Mouse (Mus musculus) spleen, postnatal 36 days (tissue): ENCODE results near the gene Add3.
A peak's percentile ranks its signal among the peaks of the same experiment; 100 is the strongest.

Experiments
- DNase-seq, 2 experiments: peaks; one replicate each; pipeline ENCODE4 v3.0.0; 2022; ENCODE audit warnings: low spot score in 2 of 2, mixed read lengths in 1 of 2

The Add3 gene

DNA sequence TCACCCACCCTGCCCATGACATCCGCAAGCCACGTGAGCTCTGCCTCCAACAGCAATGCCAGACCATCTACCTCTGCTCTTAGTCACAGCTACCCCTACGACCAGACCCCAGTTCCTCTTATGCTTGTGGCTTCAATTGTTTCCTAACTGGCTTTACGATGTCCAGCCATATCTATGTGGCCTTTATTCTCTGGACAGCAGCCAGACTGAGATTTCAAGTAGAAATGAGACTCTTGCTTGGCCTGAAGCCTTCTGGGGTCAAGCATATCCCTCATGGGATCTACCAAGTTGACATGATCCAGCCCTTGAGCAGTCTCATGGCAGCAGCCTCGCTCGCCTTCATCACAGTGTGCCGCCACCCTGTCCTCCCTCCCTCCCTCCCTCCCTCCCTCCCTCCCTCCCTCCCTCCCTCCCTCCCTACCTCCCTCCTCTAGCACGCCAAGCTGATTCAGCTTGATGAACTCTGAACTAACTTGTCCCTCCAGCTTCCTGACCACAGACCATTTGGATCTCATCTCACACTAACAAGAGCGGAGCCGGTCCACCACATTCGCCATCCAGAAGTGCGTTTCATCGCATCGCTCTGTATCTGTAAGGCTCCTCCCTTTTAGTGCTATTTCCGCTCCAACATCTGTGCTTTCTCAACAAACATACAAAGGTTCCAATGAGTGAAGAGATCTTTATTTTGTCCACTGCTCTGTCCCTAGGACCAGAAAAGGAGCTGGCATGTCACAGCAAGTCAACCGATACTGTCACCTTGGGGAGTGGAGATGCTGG lies 9.7 kb upstream of the Add3 start:
- DNase-seq, result no peak

DNA sequence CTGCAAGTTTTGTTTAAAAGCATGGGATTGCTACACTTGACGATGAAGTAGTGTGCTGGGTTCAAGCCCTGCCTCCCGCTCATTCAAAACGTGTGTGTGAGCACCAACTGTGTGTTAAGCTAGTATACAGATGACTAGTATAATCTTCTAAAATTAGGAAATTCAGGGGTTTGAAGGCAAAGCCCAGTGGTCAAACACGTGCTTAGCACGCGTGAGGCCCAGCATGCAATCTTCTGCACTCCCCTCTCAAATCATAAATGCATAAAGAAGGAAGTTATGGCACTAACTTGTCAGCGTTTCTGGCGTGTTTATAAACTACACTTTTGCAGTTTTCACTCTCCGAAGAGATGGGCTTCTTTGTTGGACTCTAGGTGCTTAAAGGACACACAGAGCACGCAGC lies 7.8 kb upstream of the Add3 start:
- no peak for DNase-seq

DNA sequence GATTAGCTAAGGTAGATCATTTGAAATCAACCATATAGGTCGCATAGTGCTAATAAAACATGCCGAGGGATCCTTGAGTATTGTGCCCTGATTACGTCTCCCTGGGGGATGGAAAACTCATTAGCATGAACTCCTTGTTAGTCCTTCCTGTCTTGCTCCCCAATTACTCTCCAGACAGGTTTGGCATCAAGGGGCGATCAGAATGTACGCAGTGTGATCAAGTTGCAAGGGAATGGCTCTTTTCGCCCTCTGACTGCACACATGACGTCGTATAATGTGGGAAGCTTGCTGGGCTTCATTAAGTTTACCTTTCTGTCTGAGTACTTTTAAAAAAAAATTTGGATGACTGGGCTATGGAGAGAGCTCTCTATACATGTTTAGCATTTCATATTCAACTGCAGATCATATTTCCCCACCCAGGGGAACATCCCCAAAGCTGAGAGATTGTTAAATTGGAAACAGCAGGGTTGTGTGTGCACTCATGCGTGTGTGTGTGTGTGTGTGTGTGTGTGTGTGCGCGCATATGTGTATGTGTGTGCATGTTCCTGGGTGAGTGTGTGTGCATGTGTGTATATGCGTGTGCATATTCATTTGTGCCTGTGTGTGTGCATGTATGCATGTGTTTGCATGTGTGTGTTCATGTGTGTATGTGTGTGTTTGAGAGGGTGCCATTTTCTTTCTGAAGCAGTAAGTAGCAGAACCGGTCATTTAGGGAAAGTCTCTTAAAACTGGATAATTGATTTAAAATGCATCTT lies 3.7 kb upstream of the Add3 start:
- no peak for DNase-seq

DNA sequence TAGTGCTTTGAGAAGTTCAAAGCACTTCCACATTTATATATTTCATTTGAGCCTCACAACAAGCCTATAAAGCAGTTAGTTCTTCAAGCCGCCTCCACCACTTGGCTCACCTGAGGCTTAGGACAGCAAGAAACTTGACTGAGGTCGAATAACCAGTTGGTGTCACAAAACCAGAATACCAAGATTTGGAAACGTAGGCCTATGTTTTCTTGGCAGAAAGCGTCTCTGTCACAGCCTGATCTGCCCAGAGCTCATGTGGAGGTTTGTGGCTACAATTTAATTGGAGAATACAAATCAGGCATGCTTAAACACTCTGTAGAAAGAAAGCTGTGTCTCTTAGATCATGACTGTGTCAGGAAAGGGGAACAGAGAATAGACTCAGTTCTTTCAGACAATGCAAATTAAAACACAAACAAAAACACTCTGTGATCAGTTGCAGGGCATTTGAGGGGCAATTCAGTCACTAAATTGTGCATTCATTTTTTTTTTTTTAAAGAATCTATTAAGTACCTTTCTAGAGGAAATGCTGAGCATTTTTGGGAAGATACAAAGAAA lies 3.0 kb upstream of the Add3 start:
- DNase-seq, result peak in 1 of 2 experiments; percentile 16

DNA sequence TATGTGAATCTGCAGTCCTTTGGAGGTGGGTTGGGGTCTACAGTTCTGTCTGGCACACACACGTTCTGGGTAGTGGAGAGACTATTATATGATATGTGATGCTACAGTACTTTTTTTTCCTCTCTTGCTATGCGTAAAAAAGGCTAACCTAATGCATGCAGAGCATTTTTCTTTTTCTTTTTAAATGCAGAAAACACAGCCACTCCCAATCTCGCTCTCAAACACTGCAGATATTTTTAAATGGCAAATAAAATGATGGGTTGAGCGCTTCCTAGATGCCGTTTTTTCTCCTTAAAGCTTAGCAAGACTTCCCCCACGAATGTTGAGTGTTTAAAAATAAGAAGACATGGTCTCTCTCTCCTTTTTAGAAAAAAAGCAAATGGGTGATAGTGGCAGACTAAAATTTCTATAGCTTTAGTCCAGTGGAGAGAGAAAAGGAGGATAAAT lies 584 bp downstream of the Add3 start:
- DNase-seq, result no peak

DNA sequence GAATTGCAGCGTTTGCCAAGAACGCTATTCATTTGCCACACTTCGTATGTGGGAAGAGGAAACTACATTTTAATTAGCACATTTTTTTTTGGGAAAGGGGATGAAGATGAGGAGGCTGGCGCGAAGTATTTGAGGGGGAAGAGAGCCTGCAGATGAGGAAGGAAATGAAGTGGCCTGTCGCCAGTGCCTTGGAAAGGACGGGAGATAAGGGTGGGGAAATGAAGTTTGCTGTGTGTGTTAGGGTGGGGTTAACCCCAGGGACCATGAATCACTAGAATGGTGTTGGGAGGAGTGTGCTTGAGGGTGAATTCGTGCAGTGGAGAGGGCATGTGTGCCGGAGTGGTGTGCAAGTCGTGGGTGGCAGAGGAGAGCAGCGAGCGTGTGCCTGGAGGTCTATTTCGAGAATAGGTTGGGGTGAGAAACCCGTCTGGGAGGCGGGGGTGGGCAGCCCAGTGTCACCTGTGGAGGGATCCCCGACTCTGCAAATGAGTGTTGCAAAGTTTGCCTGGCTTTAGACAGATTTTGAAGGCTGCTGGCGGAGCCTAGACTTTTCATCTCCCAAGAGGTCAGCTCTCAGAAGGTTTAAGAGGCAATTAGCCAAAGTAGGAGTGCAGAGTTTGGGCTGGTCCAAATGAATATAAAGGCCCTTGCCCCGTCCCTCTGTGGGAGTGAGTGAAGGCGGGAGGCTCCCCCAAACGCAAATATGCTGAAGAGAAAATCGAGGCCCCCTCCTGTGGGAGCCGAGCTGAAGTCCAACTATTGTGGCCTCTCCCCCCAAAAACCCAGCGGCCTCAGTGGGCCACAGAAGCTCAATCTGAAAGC lies 1.2 kb downstream of the Add3 start:
- DNase-seq, result peak; percentile 62 to 64

DNA sequence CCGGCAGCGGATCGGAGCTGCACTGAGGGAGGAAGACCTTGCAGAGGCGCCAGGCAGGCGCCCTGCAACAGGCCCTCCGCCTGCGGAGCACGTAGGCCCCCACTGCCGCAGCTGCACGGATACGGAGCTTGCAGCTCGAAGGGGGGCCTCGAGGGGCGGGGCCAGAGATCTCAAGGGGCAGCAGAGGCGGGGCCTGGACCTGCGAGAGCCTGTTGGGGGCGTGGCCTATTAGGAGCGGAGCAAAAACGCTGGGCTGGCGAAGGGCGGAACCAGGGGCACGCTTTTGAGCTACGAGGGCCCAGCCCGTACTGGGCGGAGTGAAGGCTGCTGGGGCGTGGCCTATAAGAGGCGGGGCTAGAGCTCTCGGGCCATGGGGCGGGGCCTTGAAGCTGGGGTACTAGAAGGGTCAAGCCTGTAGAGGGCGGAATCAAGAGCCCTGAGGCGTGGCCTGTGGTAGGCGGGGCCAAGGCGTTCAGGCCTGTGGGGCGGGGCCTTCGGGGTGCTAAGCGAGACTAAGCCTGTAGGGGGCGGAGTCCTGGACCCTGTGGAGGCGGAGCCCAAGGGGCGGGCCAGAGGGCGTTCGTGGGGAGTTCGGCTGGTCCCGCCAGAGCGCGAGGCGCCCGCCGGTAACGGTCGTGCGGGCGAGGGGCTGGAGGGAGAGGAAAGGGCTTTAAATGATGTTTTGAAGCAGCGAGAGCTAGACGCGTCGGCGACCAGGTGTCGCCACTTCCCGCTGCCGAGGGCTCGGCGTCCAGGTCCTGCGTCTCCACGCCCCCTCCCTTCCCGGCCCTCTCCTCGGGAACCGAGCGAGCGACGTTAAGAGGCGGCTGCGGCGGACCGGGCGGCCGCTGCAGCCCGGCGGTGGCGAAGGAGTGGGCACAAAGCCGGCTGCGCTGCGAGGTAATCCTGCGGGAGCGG lies 2.2 kb downstream of the Add3 start:
- DNase-seq, result peak; percentile 100

DNA sequence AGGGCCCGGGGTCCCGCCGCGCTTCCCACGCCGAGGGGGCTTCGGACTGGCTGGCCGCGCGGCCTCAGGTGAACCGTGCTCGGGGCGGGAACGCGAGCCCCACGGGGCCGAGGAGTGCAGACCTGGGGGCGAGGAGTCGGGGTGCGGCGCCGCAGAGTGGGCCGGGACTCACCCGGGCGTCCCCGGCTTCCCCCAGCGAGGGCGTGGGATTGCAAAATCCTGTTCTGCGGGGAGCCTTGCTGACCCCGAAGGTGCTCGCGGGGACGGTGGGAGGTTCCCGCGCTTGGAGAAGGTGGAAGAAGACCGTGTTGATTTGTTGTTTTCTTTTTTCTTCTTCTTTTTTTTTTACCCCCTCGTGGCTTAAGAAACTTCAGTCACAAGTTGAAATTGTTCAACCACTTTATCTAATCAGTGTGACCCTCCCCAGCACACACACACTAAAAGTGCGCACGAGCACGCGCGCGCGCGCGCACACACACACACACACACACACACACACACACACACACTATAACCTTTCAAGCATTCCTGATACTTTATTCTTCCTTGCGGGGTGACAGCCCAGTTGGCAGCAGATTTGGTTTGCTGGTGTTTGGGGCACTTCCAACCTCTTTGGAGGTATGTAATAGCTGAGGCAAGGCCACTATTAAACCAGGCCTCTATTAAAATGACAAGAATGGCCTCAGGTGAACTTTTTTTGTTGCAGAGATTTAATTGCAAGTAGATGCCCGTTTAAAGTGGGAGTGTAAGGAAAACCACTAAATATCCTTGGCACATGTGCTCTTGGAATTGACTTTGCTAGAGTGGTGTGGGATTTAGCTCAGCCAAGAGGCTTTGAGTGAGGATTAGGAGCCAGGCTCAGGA lies 3.1 kb downstream of the Add3 start:
- peak; percentile 46 to 48 for DNase-seq

DNA sequence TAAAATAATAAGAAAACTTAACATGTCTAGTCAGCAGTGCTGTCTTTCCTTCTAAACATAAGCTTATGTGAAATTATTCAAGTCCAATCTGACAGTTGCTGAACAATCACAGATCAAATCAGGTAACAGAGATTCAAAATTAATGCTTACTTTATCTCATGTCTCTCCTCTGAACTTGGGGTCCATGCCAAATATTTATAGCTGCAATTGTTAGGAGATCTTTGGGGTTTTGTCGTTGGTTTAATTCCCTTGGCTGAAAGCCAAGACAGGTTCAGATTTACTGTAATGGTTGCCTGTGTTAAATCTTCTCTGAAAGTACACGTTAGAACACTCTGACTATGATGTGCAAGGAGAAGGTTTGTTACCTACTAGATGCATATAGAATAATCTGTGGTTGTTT lies 4.8 kb downstream of the Add3 start:
- no peak for DNase-seq

DNA sequence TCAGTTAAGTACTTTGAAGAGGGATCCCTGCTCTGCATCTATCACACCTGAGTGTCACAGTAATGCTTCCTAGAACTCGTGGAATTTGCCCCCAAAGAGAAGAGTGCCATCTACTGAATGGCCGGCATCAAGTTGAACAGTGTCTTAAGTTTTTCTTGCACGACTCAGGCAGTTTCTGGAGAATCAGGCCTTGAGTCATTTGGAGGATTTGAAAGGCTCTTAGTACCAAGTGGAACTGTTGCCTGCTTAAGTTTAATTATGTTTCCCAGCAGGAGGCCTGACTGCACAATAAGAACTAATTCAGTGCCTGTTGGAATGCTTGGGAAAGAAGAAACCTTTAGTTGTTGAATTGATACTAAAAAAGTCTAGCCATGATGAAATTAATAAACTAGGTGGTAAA lies 9.1 kb downstream of the Add3 start:
- DNase-seq, result no peak

DNA sequence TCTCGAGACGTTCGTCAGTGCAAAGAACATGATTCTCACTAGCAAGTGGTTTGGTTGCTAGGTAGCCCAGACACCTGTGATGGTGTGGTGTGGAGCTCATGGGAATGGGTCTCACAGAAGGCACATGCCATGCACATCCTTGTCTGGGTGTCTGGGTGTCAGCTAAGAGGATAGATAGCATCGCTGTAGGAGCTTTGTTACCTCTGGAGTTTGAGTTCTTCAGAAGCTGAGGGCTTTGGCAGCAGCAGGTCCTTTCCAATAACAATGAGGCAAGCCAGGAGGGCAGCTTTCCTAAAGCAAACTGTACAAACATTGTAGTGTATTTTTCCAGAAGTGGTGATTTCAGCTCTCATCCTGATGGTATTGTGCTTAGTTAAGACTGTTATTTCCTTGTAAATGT lies 12.2 kb downstream of the Add3 start:
- no peak for DNase-seq

DNA sequence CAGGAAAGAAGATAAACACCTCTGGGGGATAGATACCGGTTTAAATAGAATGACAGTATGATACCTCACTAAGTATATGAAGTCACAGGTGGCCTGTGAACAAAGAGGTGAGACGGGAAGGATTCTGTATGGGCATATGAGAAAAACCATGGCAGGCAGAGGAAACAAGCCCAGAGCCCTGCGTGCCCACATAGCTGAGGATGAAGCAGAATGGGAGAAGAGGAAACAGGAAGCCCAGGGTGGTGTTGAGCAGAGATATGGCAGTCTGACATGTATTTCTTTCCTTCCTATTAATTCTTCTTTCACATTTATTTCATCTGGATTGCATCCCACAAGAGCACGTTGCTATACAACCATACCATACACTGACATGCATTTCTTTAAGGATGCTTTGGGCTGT lies 12.9 kb downstream of the Add3 start:
- no peak for DNase-seq

DNA sequence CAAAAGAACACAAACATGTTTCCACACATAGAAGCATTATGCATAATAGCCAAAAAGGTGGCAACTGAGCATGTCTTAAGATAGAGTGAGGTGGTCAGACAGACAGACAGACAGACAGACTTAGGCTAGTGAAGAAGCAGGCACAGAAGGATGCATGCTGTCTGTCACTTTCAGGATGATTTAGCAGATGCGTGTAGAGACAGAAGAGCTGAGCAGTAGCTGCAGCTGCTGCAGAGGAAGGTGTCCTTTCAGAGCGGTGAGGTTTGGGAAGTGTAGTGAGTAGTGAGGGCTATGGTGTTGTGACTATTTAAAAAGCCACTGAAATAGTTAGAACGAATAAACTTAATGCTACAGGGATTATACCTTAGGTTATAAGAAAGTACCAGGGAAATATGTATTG lies 13.9 kb downstream of the Add3 start:
- no peak for DNase-seq

DNA sequence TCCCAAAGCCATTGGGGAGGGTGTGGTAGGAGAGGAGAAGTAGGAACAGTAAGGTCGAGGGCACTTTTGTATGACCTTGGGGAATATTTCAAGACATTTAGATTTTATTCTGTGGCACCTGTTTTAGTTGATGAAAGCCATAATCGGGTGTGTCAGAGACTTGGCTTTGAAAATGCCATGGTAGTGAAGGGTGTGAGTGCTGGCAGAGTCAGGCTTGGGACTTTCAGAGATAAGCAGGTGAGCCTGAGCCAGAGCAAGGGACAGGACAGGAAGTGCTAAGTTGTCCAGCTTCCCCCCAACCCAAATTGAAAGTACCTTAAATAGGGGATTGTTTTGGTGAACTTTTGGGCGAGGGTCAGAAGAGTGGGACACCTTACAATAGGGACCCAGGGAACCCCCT lies 16.1 kb downstream of the Add3 start:
- DNase-seq, result no peak

DNA sequence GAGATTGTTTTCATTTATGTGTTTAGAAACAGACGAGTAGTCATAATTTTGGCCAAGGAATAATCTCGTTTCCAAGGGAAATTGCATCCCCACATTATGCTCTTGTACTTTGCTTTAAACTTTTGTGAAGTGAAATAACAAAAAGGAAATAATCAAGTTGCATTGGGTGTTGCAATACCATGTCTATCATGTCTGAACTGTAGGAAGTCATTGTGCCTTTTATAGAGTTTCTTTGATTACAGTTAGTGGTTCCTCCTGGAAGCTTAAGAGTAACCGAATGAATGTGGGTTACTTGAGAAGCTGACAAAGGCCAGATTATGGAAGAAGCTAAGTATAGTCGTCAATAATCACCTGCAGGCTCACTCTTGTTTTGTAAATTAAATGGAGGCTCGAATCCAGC lies 16.9 kb downstream of the Add3 start:
- no peak for DNase-seq

DNA sequence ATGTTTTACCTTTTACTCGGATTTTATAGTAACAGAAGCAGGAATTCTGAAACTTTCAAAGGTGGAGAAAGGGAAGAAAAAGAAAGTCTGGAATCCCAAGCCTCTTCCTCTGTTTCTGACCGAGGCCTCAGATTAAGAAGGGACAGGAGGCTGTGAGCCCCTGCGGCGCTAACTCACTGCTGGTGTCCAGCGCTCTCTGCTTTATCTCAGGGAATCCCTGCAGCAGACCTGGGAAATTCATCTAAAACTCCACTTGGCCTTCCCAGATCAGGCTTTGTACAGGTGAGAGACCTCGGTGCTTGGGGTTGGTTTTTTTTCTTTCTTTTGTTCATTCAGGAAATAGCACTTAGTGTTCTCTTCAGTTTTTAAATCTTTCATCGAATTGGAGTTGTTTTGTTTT lies 19.1 kb downstream of the Add3 start:
- no peak for DNase-seq

DNA sequence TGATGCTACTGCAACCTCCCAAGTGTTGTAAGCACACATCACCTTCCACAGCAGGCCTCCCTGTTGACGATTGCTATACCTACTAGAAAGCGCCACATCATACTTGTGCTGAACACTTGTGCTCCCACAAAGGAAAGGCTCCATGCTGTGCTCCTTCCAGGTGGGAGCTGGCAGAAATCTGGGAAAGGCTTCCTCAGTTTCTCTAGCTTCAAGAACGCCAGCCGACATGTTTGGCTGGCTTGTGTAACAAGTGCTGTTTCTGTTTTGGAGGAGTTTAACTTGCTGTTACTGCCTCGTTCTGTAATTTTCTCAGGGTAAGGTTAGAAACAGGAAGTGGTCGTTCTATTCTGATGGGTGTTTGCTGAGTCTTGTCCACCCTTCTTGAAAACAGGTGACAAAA lies 22.7 kb downstream of the Add3 start:
- DNase-seq, result peak; percentile 64 to 68

DNA sequence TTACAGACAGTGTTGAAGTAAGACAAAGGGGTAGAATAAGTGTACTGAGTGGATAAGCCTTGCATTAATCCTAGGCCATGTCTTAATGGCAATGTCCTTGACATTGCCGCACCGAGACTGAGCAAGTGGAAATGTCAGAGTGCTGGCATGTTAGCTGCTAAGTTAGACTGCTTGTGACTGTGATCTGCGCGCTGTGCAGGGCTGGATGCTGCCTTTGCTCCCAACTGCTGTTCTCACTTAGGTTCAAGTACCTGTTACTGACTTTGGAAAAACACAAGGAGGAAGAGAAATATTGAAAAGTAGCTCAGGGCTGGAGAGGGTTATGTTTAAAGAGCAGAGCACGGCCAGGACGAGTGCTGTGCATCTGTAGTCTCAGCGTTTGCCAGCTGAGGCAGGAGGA lies 24.4 kb downstream of the Add3 start:
- no peak for DNase-seq

DNA sequence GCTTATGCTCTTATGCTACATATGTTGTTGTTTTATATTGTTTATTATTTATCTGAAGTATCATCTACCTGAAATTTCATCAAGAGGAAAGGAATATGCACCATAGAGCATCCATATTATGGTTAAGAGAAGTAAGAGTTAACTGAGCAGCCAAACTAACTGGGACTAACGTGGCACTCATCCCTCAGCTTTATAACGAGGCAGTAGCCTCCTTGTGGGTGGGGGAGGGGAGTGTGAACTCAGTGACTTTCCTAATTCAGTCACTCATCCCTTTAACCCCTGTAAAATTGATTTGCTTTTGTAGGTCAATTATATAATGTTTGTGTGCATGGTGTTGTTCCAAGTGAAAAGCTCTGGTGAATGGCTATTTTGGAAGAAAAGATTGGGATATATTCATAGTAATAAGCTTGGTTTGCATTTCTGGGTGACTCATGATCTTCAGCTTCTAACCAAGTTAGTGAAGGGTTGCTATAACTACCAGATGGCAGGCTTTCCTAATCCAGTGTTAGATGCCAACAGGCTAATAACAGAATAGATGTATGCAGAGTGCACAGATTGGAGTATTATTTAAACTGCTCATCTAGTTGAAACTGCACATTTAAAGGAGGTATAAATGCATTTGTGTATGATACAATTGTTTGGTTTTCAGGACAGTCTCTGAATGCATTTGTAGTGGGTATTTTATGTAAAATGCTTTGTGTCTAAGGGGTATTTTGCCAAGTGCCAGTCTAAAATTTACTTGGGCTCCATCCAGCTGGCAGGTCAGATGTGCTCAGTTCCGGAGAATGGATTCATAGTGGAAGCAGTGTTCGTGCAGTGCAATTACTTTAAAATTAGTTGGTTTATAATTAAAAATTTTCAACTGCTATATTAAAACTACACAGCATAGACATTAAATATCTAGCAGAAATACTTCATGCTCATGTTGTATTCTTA lies 25.3 kb downstream of the Add3 start:
- no peak for DNase-seq
